ENCODE assay signal across 21 mouse cellular contexts in the genomic region with DNA sequence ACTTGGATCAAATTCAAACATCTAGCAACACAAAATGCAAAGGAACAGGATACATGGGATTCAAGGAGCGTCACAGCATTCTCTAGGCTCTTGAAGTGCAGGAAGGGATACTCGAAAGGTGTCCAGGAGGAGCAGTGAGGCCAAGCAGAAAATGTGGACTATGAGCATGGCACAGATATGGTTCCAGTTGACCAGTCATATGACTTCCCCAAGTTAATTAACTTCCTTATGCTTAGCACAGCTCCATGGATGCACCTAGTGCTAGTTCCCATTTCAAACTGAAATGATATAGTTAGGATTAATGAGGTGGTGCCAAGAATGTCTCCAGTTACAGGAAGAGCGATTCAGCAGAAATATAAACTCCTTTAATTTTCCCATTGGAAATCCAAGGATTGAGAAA.
A peak's percentile ranks its signal among the peaks of the same experiment; 100 is the strongest.
DNase-seq lines count a peak whose midpoint lies in the region; ATAC-seq and TF ChIP-seq lines count a peak whose summit lies in the region.
"Had no signal": no experiment of that assay in that cellular context is flagged by ENCODE, and none has a peak within 500 bp of the region (broad histone marks: within the 10 kb centered on the region; RNA-seq: fewer than 3 reads in every experiment).

No protein-coding gene starts in this region.

- no peak overlapping the region for H3K4me3 ChIP-seq in lung, embryonic 14.5 days (ENCODE audit: low read depth, low read length)
- no peak overlapping the region for H3K4me3 ChIP-seq in kidney, postnatal 0 days (replicated peaks; ENCODE audit: low read depth, low read length)
- no peak overlapping the region for H3K4me3 ChIP-seq in hindbrain, embryonic 14.5 days (replicated peaks; ENCODE audit: low read length)
- H3K4me3 ChIP-seq: forebrain, embryonic 10.5 days; forebrain, embryonic 13.5 days; gastrocnemius, adult 2 months; hindbrain, embryonic 12.5 days had no signal

- H3K9ac ChIP-seq in lung, embryonic 14.5 days = no peak overlapping the region
- no peak overlapping the region for H3K9ac ChIP-seq in kidney, postnatal 0 days (ENCODE audit: low read depth, low read length)
- H3K9ac ChIP-seq in hindbrain, embryonic 14.5 days = no peak overlapping the region
- H3K9ac ChIP-seq: forebrain, embryonic 13.5 days; hindbrain, embryonic 12.5 days had no signal

- H3K27ac ChIP-seq in lung, embryonic 14.5 days (ENCODE audit: low read depth) = no peak overlapping the region
- no peak overlapping the region for H3K27ac ChIP-seq in kidney, postnatal 0 days
- no peak overlapping the region for H3K27ac ChIP-seq in hindbrain, embryonic 14.5 days
- H3K27ac ChIP-seq: forebrain, embryonic 10.5 days; forebrain, embryonic 13.5 days; gastrocnemius, adult 2 months; hindbrain, embryonic 12.5 days had no signal

- TF ChIP-seq CTCF in lung, embryonic 14.5 days (IDR thresholded peaks at IDR 0.05; ENCODE audit: low read depth) = no peak
- no peak for TF ChIP-seq CTCF in kidney, postnatal 0 days (IDR thresholded peaks at IDR 0.05; ENCODE audit: low read depth)

- no peaks in the 10 kb centered on the region for H3K4me1 ChIP-seq in lung, embryonic 14.5 days (ENCODE audit: insufficient read depth)
- no peaks in the 10 kb centered on the region for H3K4me1 ChIP-seq in kidney, postnatal 0 days (replicated peaks; ENCODE audit: insufficient read depth, low read length)
- no peaks in the 10 kb centered on the region for H3K4me1 ChIP-seq in hindbrain, embryonic 14.5 days (replicated peaks; ENCODE audit: control insufficient read depth, insufficient read depth, low read length)
- H3K4me1 ChIP-seq: forebrain, embryonic 10.5 days; forebrain, embryonic 13.5 days; hindbrain, embryonic 12.5 days had no signal

- peak; percentile 2 for DNase-seq in kidney, adult 11 months
- DNase-seq in kidney, adult 18-20 months = no peak
- peak; percentile 12 for DNase-seq in lung, embryonic 14.5 days
- DNase-seq in lung, postnatal 14 days = no peak
- DNase-seq in kidney, postnatal 0 days (ENCODE audit: low spot score) = peak; percentile 29
- no peak for DNase-seq in adrenal gland, postnatal 10 days
- DNase-seq in hindbrain, embryonic 14.5 days (ENCODE audit: low spot score) = no peak
- DNase-seq: adrenal gland, adult 8-10 months; adrenal gland, postnatal 36 days; cerebellum, adult 18-20 months; cerebellum, adult 9-10 months; cerebellum, postnatal 14 days; gastrocnemius, adult 2 months; gastrocnemius, postnatal 14 days; heart, adult 11 months had no signal

- H3K4me2 ChIP-seq in lung, embryonic 14.5 days = no peak overlapping the region
- H3K4me2 ChIP-seq in kidney, postnatal 0 days (ENCODE audit: low read length) = no peak overlapping the region
- H3K4me2 ChIP-seq in hindbrain, embryonic 14.5 days (replicated peaks) = no peak overlapping the region
- H3K4me2 ChIP-seq: forebrain, embryonic 13.5 days; heart, embryonic 11.5 days; hindbrain, embryonic 12.5 days had no signal

- no peaks in the 10 kb centered on the region for H3K36me3 ChIP-seq in lung, embryonic 14.5 days (ENCODE audit: insufficient read depth)
- H3K36me3 ChIP-seq in kidney, postnatal 0 days (ENCODE audit: insufficient read depth, low read length) = no peaks in the 10 kb centered on the region
- H3K36me3 ChIP-seq in hindbrain, embryonic 14.5 days (replicated peaks; ENCODE audit: control insufficient read depth, insufficient read depth) = no peaks in the 10 kb centered on the region
- H3K36me3 ChIP-seq: forebrain, embryonic 10.5 days; hindbrain, embryonic 12.5 days had no signal

- WGBS in lung, embryonic 14.5 days = 60% methylated on average over 3 of the region's 3 CpGs
- 51% methylated on average over 3 of the region's 3 CpGs for WGBS in kidney, postnatal 0 days
- 90% methylated on average over 3 of the region's 3 CpGs for WGBS in hindbrain, embryonic 14.5 days

- no peaks in the 10 kb centered on the region for H3K9me3 ChIP-seq in lung, embryonic 14.5 days (ENCODE audit: low read depth, low read length)
- no peaks in the 10 kb centered on the region for H3K9me3 ChIP-seq in kidney, postnatal 0 days (replicated peaks; ENCODE audit: low read length)
- no peaks in the 10 kb centered on the region for H3K9me3 ChIP-seq in hindbrain, embryonic 14.5 days (ENCODE audit: control insufficient read depth, low read length)
- H3K9me3 ChIP-seq: forebrain, embryonic 10.5 days; forebrain, embryonic 13.5 days; hindbrain, embryonic 12.5 days had no signal

- H3K27me3 ChIP-seq in lung, embryonic 14.5 days (ENCODE audit: insufficient read depth, low read length) = no peaks in the 10 kb centered on the region
- H3K27me3 ChIP-seq in kidney, postnatal 0 days (ENCODE audit: insufficient read depth, low read length) = no peaks in the 10 kb centered on the region
- no peaks in the 10 kb centered on the region for H3K27me3 ChIP-seq in hindbrain, embryonic 14.5 days (ENCODE audit: control insufficient read depth, insufficient read depth, low read length)
- H3K27me3 ChIP-seq: forebrain, embryonic 13.5 days; hindbrain, embryonic 12.5 days had no signal

- ATAC-seq in lung, embryonic 14.5 days (ENCODE audit: insufficient read depth) = no peak
- peak; percentile 43; the same call in 1 of the 2 replicates for ATAC-seq in kidney, postnatal 0 days (replicated peaks; ENCODE audit: low FRiP score, low read depth)
- ATAC-seq in hindbrain, embryonic 14.5 days (ENCODE audit: low FRiP score) = no peak
- ATAC-seq: activated CD4-positive, CD25-positive, alpha-beta regulatory T cell, adult 4 months; forebrain, embryonic 13.5 days; forebrain, embryonic 16.5 days had no signal

Comparison
In these comparisons a context has a peak if more than half of its experiments do, and no peak if none do; other contexts are left out.
1. DNase-seq: peak in kidney, adult 11 months (single experiment), lung, embryonic 14.5 days (single experiment) and kidney, postnatal 0 days (single experiment); none in kidney, adult 18-20 months (single experiment), lung, postnatal 14 days (single experiment), adrenal gland, postnatal 10 days (single experiment) and hindbrain, embryonic 14.5 days (single experiment).